Mouse (Mus musculus): ENCODE measurements around the gene Gm12248. TPM values are rescaled to one million over a fixed set of nuclear protein-coding genes. Genes with fewer than 3 reads are reported as not detected.
A peak's percentile ranks its signal among the peaks of the same experiment; 100 is the strongest.

Gm12248 gene
- polyA plus RNA-seq, 1 experiment from 2014 or later, result 0.17 TPM

GRCm38 (mm10) chr11:58021618-58022017, 71.3 kb downstream of the Gm12248 start:
- 0 out of 2 replicates have a peak overlapping the region, but pooled peaks have one; percentile 32 for H3K27ac ChIP-seq (ENCODE audit: low read length)
- no peak overlapping the region for H3K4me3 ChIP-seq (ENCODE audit: low read depth, low read length)
- ATAC-seq (peak; percentile 35; the same call in 1 of the 2 replicates), DNase-seq (ENCODE audit: low spot score) (no peak)
- H3K4me2 ChIP-seq (replicated peaks; ENCODE audit: low read depth, low read length), result no peak overlapping the region
- H3K9me3 ChIP-seq (ENCODE audit: low read length), result no peaks in the 10 kb centered on the region
- H3K4me1 ChIP-seq (ENCODE audit: insufficient read depth, low read depth, low read length), result peaks cover 43% of the 10 kb centered on the region
- WGBS, result 18% methylated on average over 2 of the region's 2 CpGs
- H3K9ac ChIP-seq (replicated peaks; ENCODE audit: low read depth), result no peak overlapping the region
- TF ChIP-seq EP300 (IDR thresholded peaks at IDR 0.05) (no peak), CTCF (IDR thresholded peaks at IDR 0.05) (no peak)
- H3K36me3 ChIP-seq (ENCODE audit: insufficient read depth, low read length), result no peaks in the 10 kb centered on the region
- H3K27me3 ChIP-seq (replicated peaks; ENCODE audit: insufficient read depth, low read length), result no peaks in the 10 kb centered on the region

- no peaks in the 10 kb centered on the region for H3K27me3 ChIP-seq (replicated peaks; ENCODE audit: insufficient read depth, low read length)
- 0 out of 2 replicates have a peak overlapping the region, but pooled peaks have one; percentile 32 for H3K27ac ChIP-seq (ENCODE audit: low read length)
- no peaks in the 10 kb centered on the region for H3K36me3 ChIP-seq (ENCODE audit: insufficient read depth, low read length)
- H3K4me2 ChIP-seq (replicated peaks; ENCODE audit: low read depth, low read length), result no peak overlapping the region
- 17% methylated on average over 1 of the region's 1 CpGs for WGBS
- H3K4me3 ChIP-seq (ENCODE audit: low read depth, low read length), result no peak overlapping the region
- peaks cover 48% of the 10 kb centered on the region for H3K4me1 ChIP-seq (ENCODE audit: insufficient read depth, low read depth, low read length)
- no peaks in the 10 kb centered on the region for H3K9me3 ChIP-seq (ENCODE audit: low read length)
- ATAC-seq (no peak), DNase-seq (ENCODE audit: low spot score) (no peak)
- TF ChIP-seq EP300 (IDR thresholded peaks at IDR 0.05) (no peak), CTCF (IDR thresholded peaks at IDR 0.05) (no peak)
- H3K9ac ChIP-seq (replicated peaks; ENCODE audit: low read depth), result no peak overlapping the region
Observed at GRCm38 (mm10) chr11:58021095-58021494, 71.8 kb downstream of the Gm12248 start.

- H3K9me3 ChIP-seq (ENCODE audit: low read length), result no peaks in the 10 kb centered on the region
- TF ChIP-seq CTCF (IDR thresholded peaks at IDR 0.05), result 0 out of 2 replicates have a peak, but pooled peaks have one; percentile 20
- no peak for TF ChIP-seq EP300 (IDR thresholded peaks at IDR 0.05)
- H3K4me3 ChIP-seq (ENCODE audit: low read depth, low read length), result no peak overlapping the region
- DNase-seq (ENCODE audit: low spot score), result no peak
- H3K9ac ChIP-seq (replicated peaks; ENCODE audit: low read depth), result no peak overlapping the region
- no peak overlapping the region for H3K4me2 ChIP-seq (replicated peaks; ENCODE audit: low read depth, low read length)
- WGBS, result 83% methylated on average over 4 of the region's 4 CpGs
- no peaks in the 10 kb centered on the region for H3K27me3 ChIP-seq (replicated peaks; ENCODE audit: insufficient read depth, low read length)
- no peaks in the 10 kb centered on the region for H3K36me3 ChIP-seq (ENCODE audit: insufficient read depth, low read length)
- no peak overlapping the region for H3K27ac ChIP-seq (ENCODE audit: low read length)
- peaks cover 43% of the 10 kb centered on the region for H3K4me1 ChIP-seq (ENCODE audit: insufficient read depth, low read depth, low read length)
- ATAC-seq, result no peak
Observed at GRCm38 (mm10) chr11:58018701-58019100, 74.2 kb downstream of the Gm12248 start.

GRCm38 (mm10) chr11:58018287-58018686, 74.6 kb downstream of the Gm12248 start:
- ATAC-seq (no peak), DNase-seq (ENCODE audit: low spot score) (peak; percentile 56)
- TF ChIP-seq CTCF (IDR thresholded peaks at IDR 0.05) (peak; percentile 45), EP300 (IDR thresholded peaks at IDR 0.05) (no peak)
- Histone ChIP-seq H3K4me2 (replicated peaks; ENCODE audit: low read depth, low read length) (no peak overlapping the region), H3K36me3 (ENCODE audit: insufficient read depth, low read length) (no peaks in the 10 kb centered on the region), H3K4me1 (ENCODE audit: insufficient read depth, low read depth, low read length) (peaks cover 43% of the 10 kb centered on the region), H3K9me3 (ENCODE audit: low read length) (no peaks in the 10 kb centered on the region), H3K4me3 (ENCODE audit: low read depth, low read length) (no peak overlapping the region), H3K27me3 (replicated peaks; ENCODE audit: insufficient read depth, low read length) (no peaks in the 10 kb centered on the region), H3K27ac (ENCODE audit: low read length) (no peak overlapping the region), H3K9ac (replicated peaks; ENCODE audit: low read depth) (no peak overlapping the region)
- 22% methylated on average over 2 of the region's 2 CpGs for WGBS

- TF ChIP-seq EP300 (IDR thresholded peaks at IDR 0.05), result no peak
- peak overlapping the region; percentile 38; the same call in 1 of the 2 replicates for H3K27ac ChIP-seq (ENCODE audit: low read length)
- no peak for DNase-seq (ENCODE audit: low spot score)
Observed at GRCm38 (mm10) chr11:58017422-58017821, 75.5 kb downstream of the Gm12248 start.

GRCm38 (mm10) chr11:58016371-58016770, 76.6 kb downstream of the Gm12248 start:
- Histone ChIP-seq H3K27ac (ENCODE audit: low read length) (0 out of 2 replicates have a peak overlapping the region, but pooled peaks have one; percentile 2), H3K4me1 (ENCODE audit: insufficient read depth, low read depth, low read length) (peaks cover 33% of the 10 kb centered on the region), H3K27me3 (replicated peaks; ENCODE audit: insufficient read depth, low read length) (no peaks in the 10 kb centered on the region), H3K36me3 (ENCODE audit: insufficient read depth, low read length) (no peaks in the 10 kb centered on the region), H3K9ac (replicated peaks; ENCODE audit: low read depth) (no peak overlapping the region; the same call in 1 of the 2 replicates), H3K4me2 (replicated peaks; ENCODE audit: low read depth, low read length) (no peak overlapping the region), H3K9me3 (ENCODE audit: low read length) (no peaks in the 10 kb centered on the region), H3K4me3 (ENCODE audit: low read depth, low read length) (no peak overlapping the region)
- 33% methylated on average over 3 of the region's 3 CpGs for WGBS
- DNase-seq (ENCODE audit: low spot score) (no peak), ATAC-seq (no peak)
- no peak for TF ChIP-seq EP300 (IDR thresholded peaks at IDR 0.05)
- TF ChIP-seq CTCF (IDR thresholded peaks at IDR 0.05), result no peak

More at GRCm38 (mm10) chr11:58017422-58017821, 75.5 kb downstream of the Gm12248 start:
- Histone ChIP-seq H3K36me3 (ENCODE audit: insufficient read depth, low read length) (no peaks in the 10 kb centered on the region), H3K4me1 (ENCODE audit: insufficient read depth, low read depth, low read length) (peaks cover 43% of the 10 kb centered on the region), H3K4me3 (ENCODE audit: low read depth, low read length) (no peak overlapping the region), H3K9me3 (ENCODE audit: low read length) (no peaks in the 10 kb centered on the region), H3K9ac (replicated peaks; ENCODE audit: low read depth) (no peak overlapping the region), H3K27me3 (replicated peaks; ENCODE audit: insufficient read depth, low read length) (no peaks in the 10 kb centered on the region), H3K4me2 (replicated peaks; ENCODE audit: low read depth, low read length) (no peak overlapping the region)
- 50% methylated on average over 1 of the region's 1 CpGs for WGBS
- no peak for ATAC-seq

Data from lung, postnatal 0 days (tissue).